Mouse (Mus musculus): Measurements from ENCODE around the gene Gpr156. TPM values are rescaled to one million over a fixed set of nuclear protein-coding genes. Genes with fewer than 3 reads are reported as not detected.

The Gpr156 gene
- polyA plus RNA-seq, 1 experiment from 2014 or later: not detected

DNA sequence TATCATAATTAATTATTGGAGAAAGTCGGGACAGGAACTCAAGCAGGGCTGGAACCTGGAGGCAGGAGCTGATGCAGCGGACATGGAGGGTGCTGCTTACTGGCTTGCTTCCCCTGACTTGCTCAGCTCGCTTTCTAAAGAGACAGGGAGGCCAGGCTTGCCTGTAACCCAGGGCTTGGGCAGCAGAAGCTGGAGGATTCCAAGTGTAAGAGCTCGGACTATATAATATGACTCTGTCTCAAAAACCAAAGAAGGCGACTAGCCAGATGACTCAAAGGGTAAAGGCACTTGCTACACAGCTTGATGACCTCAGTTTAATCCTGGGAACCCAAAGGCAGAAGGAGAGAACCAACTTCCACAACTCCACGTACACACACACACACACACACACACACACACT, 22.9 kb upstream of the Gpr156 start:
- Histone ChIP-seq H3K79me2 (ENCODE audit: inconsistent target) (no peaks in the 10 kb centered on the region), H3K4me3 (ENCODE audit: inconsistent target) (no peak overlapping the region), H3K27ac (no peak overlapping the region), H3K36me3 (ENCODE audit: inconsistent target) (no peaks in the 10 kb centered on the region)
- 79% methylated on average over 6 of the region's 6 CpGs for WGBS (ENCODE audit: missing documents)

DNA sequence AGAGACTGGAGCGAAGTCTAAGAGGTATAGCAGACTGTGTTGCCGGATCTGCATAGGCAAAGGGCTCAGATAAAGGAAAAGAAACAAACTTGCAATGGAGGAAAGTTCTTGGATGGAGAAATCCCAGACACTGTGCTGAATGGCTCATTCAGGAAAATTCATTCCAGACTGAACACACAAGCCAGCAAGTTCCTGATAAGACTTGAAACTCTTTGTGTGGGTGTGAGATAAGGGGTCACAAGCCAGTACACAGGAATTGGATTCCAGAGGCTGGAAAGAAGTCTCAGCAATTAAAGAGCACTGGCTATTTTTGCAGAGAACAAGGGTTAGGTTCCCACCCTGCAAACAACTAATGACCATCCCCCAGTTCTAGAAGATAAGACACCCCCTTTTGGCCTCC, 22.4 kb upstream of the Gpr156 start:
- no peaks in the 10 kb centered on the region for H3K79me2 ChIP-seq (ENCODE audit: inconsistent target)
- no peaks in the 10 kb centered on the region for H3K36me3 ChIP-seq (ENCODE audit: inconsistent target)
- H3K4me3 ChIP-seq (ENCODE audit: inconsistent target): no peak overlapping the region
- no peak overlapping the region for H3K27ac ChIP-seq
- WGBS (ENCODE audit: missing documents): 94% methylated on average over 2 of the region's 2 CpGs

DNA sequence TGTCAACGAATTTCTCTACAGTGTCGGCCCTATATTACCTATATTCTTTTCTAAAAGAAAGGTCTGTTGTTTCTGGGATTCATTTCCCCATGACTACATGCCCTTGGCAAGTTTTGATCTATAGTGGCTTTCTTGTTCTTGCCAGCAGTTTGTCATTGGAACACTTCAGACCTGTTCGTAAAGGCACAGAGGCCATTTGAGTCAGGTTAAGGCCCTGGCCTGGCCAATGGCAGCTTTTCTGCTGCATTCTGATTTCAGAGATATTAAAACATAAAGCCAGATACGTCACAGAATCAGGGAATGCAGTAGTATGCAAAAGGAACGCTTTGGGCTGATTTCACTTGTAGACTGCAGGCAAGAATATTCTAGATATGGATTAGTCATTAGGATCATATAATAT, 17.5 kb upstream of the Gpr156 start:
- Histone ChIP-seq H3K27ac (no peak overlapping the region), H3K79me2 (ENCODE audit: inconsistent target) (no peaks in the 10 kb centered on the region), H3K4me3 (ENCODE audit: inconsistent target) (no peak overlapping the region), H3K36me3 (ENCODE audit: inconsistent target) (no peaks in the 10 kb centered on the region)
- 90% methylated on average over 5 of the region's 5 CpGs for WGBS (ENCODE audit: missing documents)

- H3K79me2 ChIP-seq (ENCODE audit: inconsistent target): no peaks in the 10 kb centered on the region
- H3K36me3 ChIP-seq (ENCODE audit: inconsistent target): no peaks in the 10 kb centered on the region
- no peak overlapping the region for H3K4me3 ChIP-seq (ENCODE audit: inconsistent target)
- WGBS (ENCODE audit: missing documents): 80% methylated on average over 2 of the region's 2 CpGs
- no peak overlapping the region for H3K27ac ChIP-seq
Observed at GRCm38 (mm10) chr16:37899357-37899756, 16.9 kb upstream of the Gpr156 start.

GRCm38 (mm10) chr16:37901318-37901717, 15.0 kb upstream of the Gpr156 start:
- no peaks in the 10 kb centered on the region for H3K36me3 ChIP-seq (ENCODE audit: inconsistent target)
- no peak overlapping the region for H3K27ac ChIP-seq
- 88% methylated on average over 10 of the region's 11 CpGs for WGBS (ENCODE audit: missing documents)
- H3K79me2 ChIP-seq (ENCODE audit: inconsistent target): no peaks in the 10 kb centered on the region
- H3K4me3 ChIP-seq (ENCODE audit: inconsistent target): no peak overlapping the region

DNA sequence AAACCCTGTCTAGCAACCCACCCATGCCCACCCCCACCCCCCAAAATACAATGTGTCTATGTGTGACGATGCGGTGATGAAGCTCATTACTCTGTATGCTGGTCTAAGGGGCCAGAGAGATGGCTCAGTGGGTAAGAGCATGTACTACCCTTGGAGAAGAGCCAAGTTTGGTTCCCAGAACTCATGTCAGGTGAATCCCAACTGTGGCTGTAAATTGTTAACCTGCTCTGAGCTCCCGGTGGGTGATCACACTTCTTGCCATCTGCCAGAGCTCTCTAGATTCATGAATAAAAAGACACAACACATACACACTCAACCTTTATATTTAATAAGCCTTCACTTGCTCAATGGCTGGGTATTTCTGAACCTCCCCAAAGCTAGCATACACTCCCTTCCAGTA, 9.8 kb upstream of the Gpr156 start:
- no peaks in the 10 kb centered on the region for H3K36me3 ChIP-seq (ENCODE audit: inconsistent target)
- no peak overlapping the region for H3K4me3 ChIP-seq (ENCODE audit: inconsistent target)
- WGBS (ENCODE audit: missing documents): 97% methylated on average over 3 of the region's 3 CpGs
- no peaks in the 10 kb centered on the region for H3K79me2 ChIP-seq (ENCODE audit: inconsistent target)
- H3K27ac ChIP-seq: no peak overlapping the region

DNA sequence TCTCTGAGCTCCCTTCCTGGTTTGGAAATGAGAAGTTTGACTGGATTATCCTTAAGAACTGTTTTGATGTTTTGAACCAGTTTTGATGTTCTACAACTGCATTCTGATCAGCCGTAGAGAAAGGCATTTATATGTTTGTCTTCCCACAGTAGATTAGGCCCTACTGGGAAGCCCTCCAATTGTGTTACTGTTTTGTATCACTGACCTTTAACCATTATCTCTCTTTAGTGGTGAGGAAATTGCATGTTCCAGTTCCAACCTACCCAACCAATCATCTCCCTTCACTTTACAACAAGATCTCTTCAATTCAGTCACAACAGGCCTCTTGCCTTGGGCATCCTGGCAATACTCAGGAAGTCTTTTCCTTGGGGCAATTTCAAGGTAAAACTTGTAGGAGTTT, 5.2 kb upstream of the Gpr156 start:
- no peaks in the 10 kb centered on the region for H3K36me3 ChIP-seq (ENCODE audit: inconsistent target)
- WGBS (ENCODE audit: missing documents): 92% methylated on average over 1 of the region's 1 CpGs
- H3K79me2 ChIP-seq (ENCODE audit: inconsistent target): no peaks in the 10 kb centered on the region

DNA sequence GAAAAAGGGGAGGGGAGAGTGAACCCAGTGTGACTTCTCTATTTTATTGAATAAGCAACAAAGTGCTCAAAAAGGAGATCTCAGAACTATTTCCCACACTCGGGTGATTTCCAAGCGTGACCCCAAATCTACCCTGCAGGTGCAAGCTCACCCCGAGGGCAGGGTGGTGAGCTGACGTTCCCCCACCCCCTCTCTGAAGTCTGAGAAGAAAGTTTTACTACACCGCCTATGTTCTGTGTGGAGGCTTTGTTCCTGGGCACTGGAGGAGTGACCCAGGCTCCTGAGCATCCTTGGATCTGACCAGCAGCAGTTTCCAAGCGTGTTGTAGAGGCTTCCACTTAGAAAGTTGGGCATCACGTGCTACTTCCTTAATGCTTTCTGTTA, 514 bp downstream of the Gpr156 start:
- Histone ChIP-seq H3K4me3 (ENCODE audit: inconsistent target) (no peak overlapping the region), H3K27ac (no peak overlapping the region), H3K36me3 (ENCODE audit: inconsistent target) (no peaks in the 10 kb centered on the region), H3K79me2 (ENCODE audit: inconsistent target) (no peaks in the 10 kb centered on the region)
- WGBS (ENCODE audit: missing documents): 45% methylated on average over 7 of the region's 7 CpGs

More for the DNA sequence above, 5.2 kb upstream of the Gpr156 start:
- Histone ChIP-seq H3K27ac (no peak overlapping the region), H3K4me3 (ENCODE audit: inconsistent target) (no peak overlapping the region)

GRCm38 (mm10) chr16:37919000-37919399, 2.7 kb downstream of the Gpr156 start:
- Histone ChIP-seq H3K79me2 (ENCODE audit: inconsistent target) (no peaks in the 10 kb centered on the region), H3K4me3 (ENCODE audit: inconsistent target) (no peak overlapping the region), H3K36me3 (ENCODE audit: inconsistent target) (no peaks in the 10 kb centered on the region), H3K27ac (no peak overlapping the region)
- 97% methylated on average over 6 of the region's 6 CpGs for WGBS (ENCODE audit: missing documents)

DNA sequence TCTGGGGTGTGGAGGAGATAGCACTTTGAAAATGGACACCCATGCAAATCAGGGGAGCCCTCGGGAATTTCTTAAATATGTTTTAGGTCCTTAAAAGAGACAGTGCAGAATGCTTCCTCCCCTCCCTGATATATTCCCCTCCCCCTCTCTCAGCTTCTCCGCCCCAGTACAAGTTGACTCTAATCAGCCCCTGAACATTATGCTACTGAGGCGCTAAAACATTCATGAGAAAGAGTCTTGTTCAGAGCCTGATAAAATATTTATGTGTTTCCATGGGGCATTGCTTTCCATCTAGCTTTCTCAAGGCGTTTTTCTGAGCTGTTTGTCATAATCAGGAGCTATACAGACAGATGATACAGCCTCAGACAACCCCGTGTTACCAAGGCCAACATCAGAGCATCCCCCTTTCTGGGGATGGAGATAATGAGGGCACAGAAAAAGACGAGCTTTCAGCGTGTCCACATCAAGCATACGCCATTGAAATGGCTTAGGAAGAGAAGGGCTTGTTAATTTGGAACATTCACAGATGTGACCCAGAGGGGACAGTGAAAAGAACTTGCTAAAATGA, 4.6 kb downstream of the Gpr156 start:
- Histone ChIP-seq H3K36me3 (ENCODE audit: inconsistent target) (no peaks in the 10 kb centered on the region), H3K4me3 (ENCODE audit: inconsistent target) (no peak overlapping the region), H3K79me2 (ENCODE audit: inconsistent target) (no peaks in the 10 kb centered on the region), H3K27ac (no peak overlapping the region)
- 78% methylated on average over 8 of the region's 8 CpGs for WGBS (ENCODE audit: missing documents)

GRCm38 (mm10) chr16:37926087-37926486, 9.8 kb downstream of the Gpr156 start:
- H3K27ac ChIP-seq: no peak overlapping the region
- H3K4me3 ChIP-seq (ENCODE audit: inconsistent target): no peak overlapping the region
- H3K36me3 ChIP-seq (ENCODE audit: inconsistent target): no peaks in the 10 kb centered on the region
- 90% methylated on average over 7 of the region's 7 CpGs for WGBS (ENCODE audit: missing documents)
- no peaks in the 10 kb centered on the region for H3K79me2 ChIP-seq (ENCODE audit: inconsistent target)

GRCm38 (mm10) chr16:37927117-37927516, 10.8 kb downstream of the Gpr156 start:
- H3K79me2 ChIP-seq (ENCODE audit: inconsistent target): no peaks in the 10 kb centered on the region
- WGBS (ENCODE audit: missing documents): 79% methylated on average over 4 of the region's 4 CpGs
- no peak overlapping the region for H3K4me3 ChIP-seq (ENCODE audit: inconsistent target)
- no peaks in the 10 kb centered on the region for H3K36me3 ChIP-seq (ENCODE audit: inconsistent target)
- H3K27ac ChIP-seq: no peak overlapping the region

- H3K4me3 ChIP-seq (ENCODE audit: inconsistent target): no peak overlapping the region
- no peaks in the 10 kb centered on the region for H3K36me3 ChIP-seq (ENCODE audit: inconsistent target)
- 86% methylated on average over 2 of the region's 2 CpGs for WGBS (ENCODE audit: missing documents)
- no peak overlapping the region for H3K27ac ChIP-seq
- no peaks in the 10 kb centered on the region for H3K79me2 ChIP-seq (ENCODE audit: inconsistent target)
Observed at GRCm38 (mm10) chr16:37929006-37929405, 12.7 kb downstream of the Gpr156 start.

DNA sequence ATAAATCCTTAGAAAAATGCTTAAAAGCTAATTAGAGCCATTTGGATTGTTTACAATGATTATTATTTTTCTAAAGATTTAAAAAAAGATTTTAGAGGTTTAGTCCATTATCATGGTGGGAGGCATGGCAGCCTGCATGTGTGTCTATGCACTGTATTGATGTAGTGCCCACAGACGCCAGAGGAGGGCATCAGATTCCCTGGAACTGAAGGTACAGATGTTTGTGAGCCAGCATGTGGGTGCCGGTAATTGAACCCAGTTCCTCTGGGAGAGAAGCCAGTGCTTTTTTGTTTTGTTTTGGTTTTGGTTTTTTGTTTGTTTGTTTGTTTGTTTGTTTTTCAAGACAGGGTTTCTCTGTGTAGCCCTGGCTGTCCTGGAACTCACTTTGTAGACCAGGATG, 13.3 kb downstream of the Gpr156 start:
- no peaks in the 10 kb centered on the region for H3K36me3 ChIP-seq (ENCODE audit: inconsistent target)
- H3K79me2 ChIP-seq (ENCODE audit: inconsistent target): no peaks in the 10 kb centered on the region
- no peak overlapping the region for H3K27ac ChIP-seq
- H3K4me3 ChIP-seq (ENCODE audit: inconsistent target): no peak overlapping the region
- 82% methylated on average over 2 of the region's 2 CpGs for WGBS (ENCODE audit: missing documents)

DNA sequence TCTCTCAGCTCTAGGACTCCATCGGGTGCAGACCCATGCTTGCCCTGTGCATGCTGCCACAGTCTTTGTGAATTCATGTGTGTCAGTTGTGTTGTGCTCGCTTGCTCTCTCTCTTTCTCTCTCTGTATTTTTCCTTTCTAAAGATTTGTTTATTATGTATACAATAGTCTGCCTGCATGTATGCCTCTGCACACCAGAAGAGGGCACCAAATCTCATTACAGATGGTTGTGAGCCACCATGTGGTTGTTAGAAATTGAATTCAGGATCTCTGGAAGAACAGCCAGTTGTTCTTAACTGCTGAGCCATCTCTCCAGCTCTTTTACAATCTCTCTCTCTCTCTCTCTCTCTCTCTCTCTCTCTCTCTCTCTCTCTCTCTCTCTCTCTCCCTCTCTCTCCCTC, 18.6 kb downstream of the Gpr156 start:
- Histone ChIP-seq H3K36me3 (ENCODE audit: inconsistent target) (no peaks in the 10 kb centered on the region), H3K27ac (no peak overlapping the region), H3K79me2 (ENCODE audit: inconsistent target) (no peaks in the 10 kb centered on the region), H3K4me3 (ENCODE audit: inconsistent target) (no peak overlapping the region)
- 94% methylated on average over 2 of the region's 2 CpGs for WGBS (ENCODE audit: missing documents)

DNA sequence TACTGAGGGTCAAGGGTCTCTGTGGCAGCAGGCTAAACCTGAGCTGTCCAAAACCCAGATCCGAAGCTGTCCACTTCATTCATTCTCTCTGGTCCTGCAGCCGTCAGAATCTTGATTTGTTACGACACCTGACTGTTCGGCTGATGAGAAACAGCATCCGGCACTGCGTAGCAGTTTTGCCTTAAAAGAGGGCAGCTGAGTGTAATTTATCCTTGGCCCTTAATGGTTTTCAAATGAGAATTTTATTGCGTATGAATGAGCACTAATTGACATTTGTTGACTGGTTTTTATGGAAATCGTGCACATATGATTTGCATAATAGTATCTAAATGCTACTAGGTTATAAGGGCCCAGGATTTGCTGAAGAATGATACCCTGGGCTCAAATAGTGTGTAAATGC, 21.0 kb downstream of the Gpr156 start:
- H3K79me2 ChIP-seq (ENCODE audit: inconsistent target): no peaks in the 10 kb centered on the region
- H3K4me3 ChIP-seq (ENCODE audit: inconsistent target): no peak overlapping the region
- H3K27ac ChIP-seq: no peak overlapping the region
- H3K36me3 ChIP-seq (ENCODE audit: inconsistent target): no peaks in the 10 kb centered on the region
- 87% methylated on average over 8 of the region's 8 CpGs for WGBS (ENCODE audit: missing documents)
